In the genomic region with DNA sequence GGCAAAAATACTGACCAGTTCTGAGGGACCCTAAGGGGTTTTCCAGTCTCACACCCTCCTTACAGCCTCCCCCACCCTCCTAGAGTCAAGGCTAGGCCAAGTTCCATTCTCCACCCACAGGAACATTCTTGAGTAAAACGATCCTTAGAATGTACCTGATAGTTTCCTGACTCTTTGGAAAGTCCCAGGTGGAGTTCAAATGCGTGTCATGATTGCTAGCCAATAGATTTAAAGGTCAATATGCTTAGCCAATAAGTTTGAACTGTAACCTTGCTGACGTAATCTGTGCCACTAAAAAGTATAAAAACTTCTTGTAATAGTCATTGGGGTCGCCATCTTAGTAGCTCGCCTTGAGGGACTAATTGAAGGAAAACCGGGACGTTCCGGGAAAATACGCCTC, we compare ENCODE assay signal across 21 mouse cellular contexts. TPM values are rescaled to one million over a fixed set of nuclear protein-coding genes. Genes with fewer than 3 reads are reported as not detected.
A peak's percentile ranks its signal among the peaks of the same experiment; 100 is the strongest.
DNase-seq lines count a peak whose midpoint lies in the region; TF ChIP-seq lines count a peak whose summit lies in the region.
"Had no signal": no experiment of that assay in that cellular context is flagged by ENCODE, and none has a peak within 500 bp of the region (broad histone marks: within the 10 kb centered on the region; RNA-seq: fewer than 3 reads in every experiment).

No protein-coding gene starts in this region.

- H3K27ac ChIP-seq in ES-Bruce4 (ENCODE audit: insufficient read depth, low read length) (peak overlapping the region; percentile 44), ES-E14 (ENCODE audit: insufficient read depth, low read depth, low read length, poor library complexity, severe bottlenecking) (peak overlapping the region; percentile 96)
- no peak overlapping the region for H3K27ac ChIP-seq in embryonic facial prominence, embryonic 10.5 days (replicated peaks)
- H3K27ac ChIP-seq: embryonic facial prominence, embryonic 12.5 days; forebrain, embryonic 13.5 days; forebrain, embryonic 15.5 days had no signal

- 92% methylated on average over 9 of the region's 9 CpGs for WGBS in embryonic facial prominence, embryonic 10.5 days

- no peak for TF ChIP-seq EP300 in ES-Bruce4 (IDR thresholded peaks at IDR 0.05; ENCODE audit: insufficient read depth, low read depth, low read length)

- no peak overlapping the region for H3K9ac ChIP-seq in ES-Bruce4 (ENCODE audit: low read depth, poor library complexity, severe bottlenecking)
- H3K9ac ChIP-seq in ES-E14 (ENCODE audit: insufficient read depth, low read depth, low read length, poor library complexity, severe bottlenecking) = peak overlapping the region; percentile 93
- H3K9ac ChIP-seq: embryonic facial prominence, embryonic 12.5 days; forebrain, embryonic 13.5 days; forebrain, embryonic 15.5 days; forebrain, postnatal 0 days had no signal

- TF ChIP-seq POLR2A in ES-Bruce4 (IDR thresholded peaks at IDR 0.05; ENCODE audit: insufficient read depth, low read length) = no peak

- H3K9me3 ChIP-seq in E14TG2a.4 (ENCODE audit: low read length) (peaks cover 5% of the 10 kb centered on the region), ES-Bruce4 (replicated peaks; ENCODE audit: control insufficient read depth, insufficient read depth, low read length, poor library complexity, severe bottlenecking) (peaks cover 4% of the 10 kb centered on the region), ES-E14 (ENCODE audit: control insufficient read depth, insufficient read depth, low read depth, low read length) (no peaks in the 10 kb centered on the region)
- H3K9me3 ChIP-seq in embryonic facial prominence, embryonic 10.5 days = peaks cover 3% of the 10 kb centered on the region; the same call in 1 of the 2 replicates
- H3K9me3 ChIP-seq: embryonic facial prominence, embryonic 12.5 days; forebrain, embryonic 13.5 days; forebrain, embryonic 15.5 days had no signal

- H3K36me3 ChIP-seq in E14TG2a.4 (ENCODE audit: insufficient read depth, low read length) (peaks cover 33% of the 10 kb centered on the region), ES-Bruce4 (ENCODE audit: control insufficient read depth, insufficient read depth, low read length, poor library complexity, severe bottlenecking) (no peaks in the 10 kb centered on the region), ES-E14 (ENCODE audit: control insufficient read depth, insufficient read depth, low read length, poor library complexity, severe bottlenecking) (peaks cover 7% of the 10 kb centered on the region)
- no peaks in the 10 kb centered on the region for H3K36me3 ChIP-seq in embryonic facial prominence, embryonic 10.5 days (replicated peaks)
- H3K36me3 ChIP-seq: embryonic facial prominence, embryonic 12.5 days; forebrain, embryonic 15.5 days had no signal

- DNase-seq in ES-E14 (ENCODE audit: low read depth, low spot score) (peak; percentile 58), ZHBTc4 (ENCODE audit: low read depth, low spot score) (peak; percentile 93)
- DNase-seq in gastrocnemius, adult 18-20 months (ENCODE audit: low spot score) = no peak
- no peak for DNase-seq in layer of hippocampus, adult 18-20 months (ENCODE audit: low spot score in 2 of 2)
- DNase-seq in embryonic facial prominence, embryonic 10.5 days (ENCODE audit: low spot score) = no peak
- DNase-seq: adrenal gland, adult 2 months; adrenal gland, postnatal 10 days; adrenal gland, postnatal 25 days; cerebellum, adult 11 months; cerebellum, adult 18-20 months; cerebellum, adult 8-10 months; cerebellum, adult 9-11 months; cerebellum, postnatal 14 days; cerebellum, postnatal 36 days; embryo, embryonic 11 days; forebrain, postnatal 0 days had no signal

- H3K4me1 ChIP-seq in E14TG2a.4 (replicated peaks; ENCODE audit: low read depth, low read length) = peaks cover 26% of the 10 kb centered on the region
- no peaks in the 10 kb centered on the region for H3K4me1 ChIP-seq in ES-Bruce4 (ENCODE audit: control insufficient read depth, insufficient read depth, low read length)
- 0 out of 4 replicates have a peak, but pooled peaks cover 0 to 4% of the 10 kb centered on the region in 2 experiments for H3K4me1 ChIP-seq in ES-E14 (ENCODE audit: control insufficient read depth in 2 of 2, insufficient read depth in 2 of 2, low read length in 2 of 2, poor library complexity in 1 of 2)
- no peaks in the 10 kb centered on the region for H3K4me1 ChIP-seq in embryonic facial prominence, embryonic 10.5 days
- H3K4me1 ChIP-seq: embryonic facial prominence, embryonic 12.5 days; forebrain, embryonic 13.5 days had no signal

- TF ChIP-seq CTCF in E14TG2a.4 (conservative IDR thresholded peaks at IDR 0.05; ENCODE audit: low read length) = no peak
- TF ChIP-seq CTCF in ES-Bruce4 (IDR thresholded peaks at IDR 0.05; ENCODE audit: low read depth, low read length) = no peak

- in situ Hi-C loops in ES-E14 (cut with MboI; ENCODE audit: low sequenced_read_pairs in 2 of 2, unreplicated experiment in 2 of 2) = no loop called here

- H3K27me3 ChIP-seq in E14TG2a.4 (ENCODE audit: insufficient read depth, low read length) (no peaks in the 10 kb centered on the region), ES-Bruce4 (ENCODE audit: control insufficient read depth, insufficient read depth, low read length, poor library complexity, severe bottlenecking) (no peaks in the 10 kb centered on the region)
- H3K27me3 ChIP-seq in embryonic facial prominence, embryonic 10.5 days (replicated peaks; ENCODE audit: low read depth, poor library complexity, severe bottlenecking) = no peaks in the 10 kb centered on the region
- H3K27me3 ChIP-seq: embryonic facial prominence, embryonic 12.5 days; forebrain, embryonic 13.5 days; forebrain, embryonic 15.5 days had no signal

- H3K4me3 ChIP-seq in E14TG2a.4 (replicated peaks; ENCODE audit: low read length) (peak overlapping the region; percentile 98), ES-Bruce4 (ENCODE audit: low read depth, low read length) (peak overlapping the region; percentile 53; the same call in 1 of the 2 replicates), ES-E14 (ENCODE audit: insufficient read depth in 1 of 2, low read depth in 1 of 2, low read length in 2 of 2, poor library complexity in 1 of 2, severe bottlenecking in 1 of 2) (peak overlapping the region; percentile 79 to 99)
- H3K4me3 ChIP-seq in embryonic facial prominence, embryonic 10.5 days = no peak overlapping the region
- H3K4me3 ChIP-seq: embryonic facial prominence, embryonic 12.5 days; forebrain, embryonic 13.5 days; forebrain, embryonic 15.5 days had no signal

TF ChIP-seq in ES-E14, 5 proteins besides CTCF, POLR2A, EP300 and RAD21:
- TF ChIP-seq CHD2 (IDR thresholded peaks at IDR 0.05; ENCODE audit: low read depth, low read length) (peak; percentile 69; the same call in 1 of the 2 replicates), HCFC1 (IDR thresholded peaks at IDR 0.05; ENCODE audit: borderline replicate concordance, insufficient read depth, low read length) (no peak), ZC3H11A (IDR thresholded peaks at IDR 0.05; ENCODE audit: borderline replicate concordance, low read depth, low read length) (no peak), ZNF384 (IDR thresholded peaks at IDR 0.05; ENCODE audit: low read depth, low read length) (no peak), MAFK (IDR thresholded peaks at IDR 0.05; ENCODE audit: insufficient read depth, low read depth, low read length) (no peak)
TF ChIP-seq in ES-E14: peak in this region for 1.

RNA-seq across cellular contexts. Expression of a gene that starts 5.1 kb away (rescaled TPM):
- polyA plus RNA-seq in ES-Bruce4 (2011; ENCODE audit: insufficient read depth, insufficient read length, low read depth, missing spikeins) = 216 and 257 TPM in 2 replicates
- total RNA-seq in ES-E14 (2012; rRNA removed) = 236 and 242 TPM in 2 replicates
- total RNA-seq in gastrocnemius, adult 18-20 months (2021) = 10 to 100 TPM; 11.7 to 13.0 TPM
- total RNA-seq in layer of hippocampus, adult 18-20 months (2021) = 10 to 100 TPM; 46.3 to 48.1 TPM
- polyA plus RNA-seq in embryonic facial prominence, embryonic 10.5 days (2016; fragmentation: Nextera tagmentation; extraction: Ambion mirVana) = 182 and 183 TPM in 2 replicates

Comparison
In these comparisons a context has a peak if more than half of its experiments do, and no peak if none do; other contexts are left out.
1. DNase-seq: peak in ES-E14 (single experiment) and ZHBTc4 (single experiment); none in gastrocnemius, adult 18-20 months (single experiment), layer of hippocampus, adult 18-20 months (0 of 2) and embryonic facial prominence, embryonic 10.5 days (single experiment).